Mouse (Mus musculus) midbrain, embryonic 16.5 days (tissue): ENCODE measurements at regions not wholly inside any gene's neighbourhood (a gene's known extent, or its start where the extent isn't known, plus 50 kb on each side); places are given as distances from the start of the nearest gene placed in this dataset.

Experiments
- ATAC-seq: fragments of 200-750 bp; cut with Nextera tagmentation; 2 replicates; pipeline ENCODE4 v1.8.0; 2017; ENCODE audit warnings: moderate TSS enrichment
- H3K27ac ChIP-seq: fragments of 300-500 bp; sonication (generic); 2 replicates; pipeline ENCODE4 v1.5.1; 2014; ENCODE audit warnings: mild to moderate bottlenecking, low read length, mixed read lengths
- H3K27me3 ChIP-seq: fragments of 300-500 bp; sonication (generic); 2 replicates; pipeline ENCODE4 v1.6.1; 2014; ENCODE audit warnings: low read depth, low read length, mixed read lengths; ENCODE audit not compliant: control insufficient read depth, insufficient read depth
- H3K36me3 ChIP-seq: fragments of 300-500 bp; sonication (generic); 2 replicates; pipeline ENCODE4 v1.6.1; 2014; ENCODE audit warnings: mild to moderate bottlenecking, low read length, moderate library complexity, mixed read lengths; ENCODE audit not compliant: control insufficient read depth, insufficient read depth
- H3K4me1 ChIP-seq: fragments of 300-500 bp; sonication (generic); 2 replicates; pipeline ENCODE4 v1.6.1; 2014; ENCODE audit warnings: mild to moderate bottlenecking, low read length, mixed read lengths; ENCODE audit not compliant: control insufficient read depth, insufficient read depth
- H3K4me2 ChIP-seq: fragments of 300-500 bp; sonication (generic); 2 replicates; pipeline ENCODE4 v1.6.1; 2014; ENCODE audit warnings: mild to moderate bottlenecking, low read length, mixed read lengths
- H3K4me3 ChIP-seq: fragments of 300-500 bp; sonication (generic); 2 replicates; pipeline ENCODE4 v1.5.1; 2014; ENCODE audit warnings: low read depth, mild to moderate bottlenecking, low read length, moderate library complexity, mixed read lengths
- H3K9ac ChIP-seq: fragments of 300-500 bp; sonication (generic); 2 replicates; pipeline ENCODE4 v1.6.1; 2014; ENCODE audit warnings: low read depth, low read length, mixed read lengths
- H3K9me3 ChIP-seq: fragments of 300-500 bp; sonication (generic); replicated peaks from 2 replicates; pipeline ENCODE4 v1.6.1; 2014; ENCODE audit warnings: mild to moderate bottlenecking, low read length, mixed read lengths; ENCODE audit not compliant: control insufficient read depth, poor library complexity, severe bottlenecking
- WGBS: fragments of 180-500 bp; shearing (Covaris S2); extraction: QIAGEN DNeasy Blood & Tissue Kit; methylation state at CpG from one replicate; pipeline ENCODE4 v1.1.7; 2014; 5-methylcytosine and 5-hydroxymethylcytosine counted together

DNA sequence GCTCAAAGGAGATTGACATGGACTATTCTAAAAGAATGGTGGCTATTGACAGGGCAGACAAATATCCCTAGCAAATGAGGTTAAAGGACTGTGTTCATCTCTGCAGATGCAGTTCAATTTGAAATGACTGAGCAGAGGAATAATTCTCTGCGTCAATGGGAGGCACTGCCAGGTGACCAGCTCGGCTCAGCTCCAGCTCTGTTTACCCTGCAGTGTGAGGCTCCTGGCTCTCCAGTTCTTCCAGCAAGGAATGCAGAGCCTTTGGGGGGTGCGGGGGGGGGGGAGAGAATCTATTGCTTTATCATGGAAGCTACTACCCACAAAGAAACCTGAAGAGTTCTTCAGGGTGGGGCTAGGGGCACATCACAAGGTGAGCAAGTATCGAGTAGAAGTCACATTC, 115.6 kb upstream of the Med14 start:
- H3K9me3 ChIP-seq: no peaks in the 10 kb centered on the region
- no peak overlapping the region for H3K4me3 ChIP-seq
- ATAC-seq: no peak
- 41% methylated on average over 4 of the region's 4 CpGs for WGBS
- H3K9ac ChIP-seq: no peak overlapping the region
- no peak overlapping the region for H3K27ac ChIP-seq
- H3K4me1 ChIP-seq: no peaks in the 10 kb centered on the region; the same call in 1 of the 2 replicates
- no peaks in the 10 kb centered on the region for H3K36me3 ChIP-seq
- no peak overlapping the region for H3K4me2 ChIP-seq
- no peaks in the 10 kb centered on the region for H3K27me3 ChIP-seq

DNA sequence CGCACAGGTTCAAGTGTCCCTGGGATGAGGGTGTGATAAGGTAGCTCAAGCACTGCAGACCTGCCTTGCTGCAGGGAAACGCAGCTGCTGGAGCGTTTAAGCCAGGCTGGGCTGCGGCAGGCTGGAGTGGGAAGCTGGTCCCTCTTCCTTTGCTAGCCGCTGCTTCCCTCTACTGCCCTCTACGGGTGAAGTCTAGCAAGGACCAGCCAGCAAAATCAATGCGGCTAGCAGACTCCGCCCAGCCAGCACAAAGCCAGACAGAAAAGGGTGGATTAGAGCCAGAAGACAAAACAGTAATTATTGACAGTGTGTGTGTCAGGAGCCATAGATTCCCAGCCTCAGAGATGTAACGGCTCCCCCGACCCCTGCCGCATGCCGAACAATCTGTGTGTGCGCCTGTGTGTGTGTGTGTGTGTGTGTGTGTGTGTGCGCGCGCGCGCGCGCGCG, 111.8 kb upstream of the Med14 start:
- Histone ChIP-seq H3K27me3 (no peaks in the 10 kb centered on the region), H3K4me2 (peak overlapping the region; percentile 47), H3K9me3 (no peaks in the 10 kb centered on the region), H3K9ac (peak overlapping the region; percentile 49), H3K27ac (peak overlapping the region; percentile 89), H3K36me3 (no peaks in the 10 kb centered on the region), H3K4me1 (no peaks in the 10 kb centered on the region), H3K4me3 (peak overlapping the region; percentile 25)
- WGBS: 39% methylated on average over 22 of the region's 22 CpGs
- peak; percentile 95 for ATAC-seq

DNA sequence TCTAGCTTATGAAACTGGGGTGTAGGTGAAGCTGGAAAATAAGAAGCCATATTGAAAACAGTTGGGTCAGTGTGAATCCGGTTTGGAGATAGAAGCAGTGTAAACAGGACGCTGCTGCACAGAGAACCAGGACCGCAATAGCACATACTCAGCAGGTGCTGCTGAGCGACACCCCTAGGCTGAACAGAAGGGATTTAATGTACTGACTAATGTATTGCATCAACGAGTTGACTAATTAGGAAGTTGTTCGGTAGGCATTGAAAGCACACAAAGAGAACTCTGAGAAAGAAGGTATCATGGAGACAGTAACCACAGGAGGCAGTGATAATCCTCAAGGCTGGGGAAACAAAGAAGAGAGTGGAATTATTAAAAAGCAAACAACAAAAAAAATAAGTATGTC, 111.4 kb upstream of the Med14 start:
- Histone ChIP-seq H3K9me3 (no peaks in the 10 kb centered on the region), H3K27ac (peak overlapping the region; percentile 89), H3K27me3 (no peaks in the 10 kb centered on the region), H3K4me2 (peak overlapping the region; percentile 47), H3K4me1 (no peaks in the 10 kb centered on the region), H3K36me3 (no peaks in the 10 kb centered on the region), H3K9ac (peak overlapping the region; percentile 49), H3K4me3 (peak overlapping the region; percentile 25)
- peak; percentile 82 for ATAC-seq
- 16% methylated on average over 6 of the region's 6 CpGs for WGBS

DNA sequence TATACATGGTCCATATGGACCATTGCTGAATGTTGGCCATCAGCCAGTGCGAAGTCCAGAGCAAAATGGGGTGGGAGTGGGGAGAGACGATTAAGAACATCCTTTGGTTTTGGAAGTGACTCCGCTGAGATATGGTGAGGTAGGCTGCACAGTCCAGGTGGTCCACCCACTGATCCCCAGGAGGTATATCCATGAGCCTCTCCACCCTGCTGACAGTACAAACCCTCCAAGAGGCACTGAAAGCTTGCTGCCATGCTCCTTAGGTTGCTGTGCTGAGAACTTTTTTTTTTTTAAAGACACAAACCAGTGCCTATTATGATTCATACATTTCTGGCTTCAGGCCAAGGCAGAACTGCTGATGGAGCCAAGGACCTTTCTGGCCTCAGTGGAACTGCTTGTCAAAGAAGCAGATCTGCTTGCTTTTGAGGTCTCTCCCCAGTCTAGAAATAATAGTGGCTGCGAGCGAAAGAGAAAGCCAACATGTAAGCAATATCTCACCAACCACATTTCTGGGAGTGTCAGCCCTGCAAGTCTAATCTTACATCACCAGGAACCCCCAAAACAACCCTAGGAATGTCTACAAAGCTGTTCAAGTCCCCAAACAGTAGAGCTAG, 105.1 kb upstream of the Med14 start:
- Histone ChIP-seq H3K4me1 (no peaks in the 10 kb centered on the region), H3K9ac (no peak overlapping the region), H3K36me3 (no peaks in the 10 kb centered on the region), H3K9me3 (no peaks in the 10 kb centered on the region), H3K4me3 (no peak overlapping the region), H3K4me2 (no peak overlapping the region), H3K27ac (no peak overlapping the region), H3K27me3 (no peaks in the 10 kb centered on the region)
- 91% methylated on average over 5 of the region's 5 CpGs for WGBS
- no peak for ATAC-seq

DNA sequence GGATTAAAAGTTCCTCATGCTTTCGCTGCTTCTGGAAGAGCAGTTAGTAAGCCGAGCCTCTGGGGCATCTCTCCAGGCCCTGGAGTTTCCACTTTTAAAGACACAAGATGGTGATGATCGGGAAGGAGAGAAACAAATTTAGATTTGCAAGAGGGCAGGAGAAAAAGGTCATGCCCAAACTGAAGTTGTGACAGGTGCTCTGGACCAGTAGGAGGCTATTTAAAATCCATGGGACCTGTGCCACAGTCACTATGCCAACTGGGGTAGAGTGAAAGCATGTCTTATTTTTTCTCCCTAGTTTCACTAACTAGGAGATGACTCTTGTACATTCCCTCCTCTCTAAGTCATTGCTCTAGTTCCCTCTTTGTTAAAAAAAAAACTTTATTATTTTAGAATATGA, 104.3 kb upstream of the Med14 start:
- no peaks in the 10 kb centered on the region for H3K36me3 ChIP-seq

DNA sequence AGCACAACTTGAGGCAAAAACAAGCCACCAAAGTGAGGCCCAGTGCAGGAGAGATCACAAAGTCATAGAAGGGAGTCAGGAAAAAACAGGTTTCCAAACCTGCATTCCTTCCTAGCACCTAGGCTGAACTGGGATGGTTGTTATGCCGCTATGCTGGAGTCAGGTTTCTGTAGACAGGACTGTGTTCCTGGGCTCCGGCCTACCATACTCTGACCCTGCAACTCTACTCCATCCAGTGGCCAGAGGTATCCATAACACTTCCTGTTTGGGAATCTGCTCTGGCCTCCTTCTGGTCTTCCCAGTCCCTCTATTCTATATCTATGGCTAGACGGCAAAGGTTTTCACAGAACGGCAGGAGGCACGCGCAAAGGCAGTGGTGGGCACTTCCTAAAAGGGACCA, 98.3 kb upstream of the Med14 start:
- no peaks in the 10 kb centered on the region for H3K27me3 ChIP-seq
- no peak for ATAC-seq
- H3K9ac ChIP-seq: no peak overlapping the region
- H3K4me2 ChIP-seq: no peak overlapping the region
- 73% methylated on average over 6 of the region's 6 CpGs for WGBS
- no peak overlapping the region for H3K4me3 ChIP-seq
- no peaks in the 10 kb centered on the region for H3K36me3 ChIP-seq
- H3K9me3 ChIP-seq: no peaks in the 10 kb centered on the region
- no peak overlapping the region for H3K27ac ChIP-seq
- peaks cover 14% of the 10 kb centered on the region for H3K4me1 ChIP-seq

More for the DNA sequence above, 104.3 kb upstream of the Med14 start:
- no peak overlapping the region for H3K4me3 ChIP-seq
- no peaks in the 10 kb centered on the region for H3K27me3 ChIP-seq
- H3K4me2 ChIP-seq: no peak overlapping the region
- WGBS: 89% methylated on average over 3 of the region's 3 CpGs
- H3K27ac ChIP-seq: no peak overlapping the region
- no peak overlapping the region for H3K9ac ChIP-seq
- ATAC-seq: no peak
- H3K4me1 ChIP-seq: no peaks in the 10 kb centered on the region
- H3K9me3 ChIP-seq: no peaks in the 10 kb centered on the region

DNA sequence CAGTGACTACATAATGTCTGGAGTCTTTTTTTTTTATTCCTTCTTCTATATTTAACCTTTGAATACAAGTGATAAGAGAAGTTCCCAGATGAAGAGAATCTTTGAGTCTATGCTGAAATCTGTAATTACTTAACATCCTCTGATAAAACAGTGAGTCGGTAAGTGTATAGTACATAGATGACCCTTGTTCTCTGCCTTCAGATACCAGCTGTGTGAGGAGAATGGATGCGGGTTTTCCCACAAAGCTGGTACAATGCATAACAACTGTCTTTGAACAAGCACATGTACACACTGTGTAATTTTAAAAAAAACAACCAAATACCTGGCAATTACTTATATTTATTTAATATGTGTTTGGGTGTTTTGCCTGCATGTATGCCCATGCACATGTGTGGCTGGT, 96.9 kb upstream of the Med14 start:
- WGBS: 33% methylated on average over 2 of the region's 2 CpGs
- peak overlapping the region; percentile 4; the same call in 1 of the 2 replicates for H3K4me2 ChIP-seq
- ATAC-seq: peak; percentile 18; the same call in 1 of the 2 replicates

DNA sequence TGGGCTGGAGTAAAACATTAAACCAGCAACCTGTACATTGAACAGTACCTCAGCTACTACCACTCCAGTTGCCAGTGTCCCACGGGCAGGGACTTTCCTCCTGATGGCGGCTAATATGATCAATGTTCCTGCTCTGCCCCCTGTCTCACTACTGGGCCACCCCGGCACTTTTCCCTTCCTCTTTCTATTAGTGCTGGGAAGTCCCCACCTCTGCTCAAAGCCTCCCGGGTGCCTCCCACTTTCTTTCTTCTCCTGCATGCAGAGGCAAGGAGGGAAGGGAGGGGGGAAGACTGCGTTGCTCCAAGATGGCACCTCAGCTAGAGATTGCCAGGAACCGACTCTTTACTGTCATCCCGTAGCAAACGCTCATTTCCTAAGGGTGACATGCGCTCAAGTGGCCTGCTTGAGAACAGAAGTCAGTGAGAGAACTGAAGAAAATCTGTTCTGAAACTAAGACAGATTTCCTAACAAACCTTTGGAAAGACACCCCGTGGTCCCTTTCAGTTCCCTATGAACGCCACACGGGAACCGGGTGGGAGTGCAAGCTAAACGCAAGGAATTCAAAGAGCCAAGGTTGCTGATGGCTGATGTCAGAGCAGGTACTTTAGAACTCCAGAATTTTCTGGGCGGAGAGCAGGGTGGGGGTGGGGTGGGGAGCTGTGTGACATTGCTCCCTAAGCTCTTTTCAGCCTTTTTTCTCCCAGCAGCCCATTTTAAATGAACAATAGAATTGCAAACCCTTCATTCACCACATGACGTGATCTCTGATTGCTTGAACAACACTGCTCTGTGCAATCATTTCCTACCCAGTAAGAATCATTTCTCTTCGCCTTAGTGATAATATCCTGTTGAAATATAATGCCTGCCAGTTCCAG, 96.2 kb upstream of the Med14 start:
- Histone ChIP-seq H3K4me2 (peak overlapping the region; percentile 53), H3K36me3 (no peaks in the 10 kb centered on the region), H3K9me3 (no peaks in the 10 kb centered on the region), H3K9ac (peak overlapping the region; percentile 38; the same call in 1 of the 2 replicates), H3K27me3 (no peaks in the 10 kb centered on the region), H3K4me3 (peak overlapping the region; percentile 26), H3K27ac (peak overlapping the region; percentile 91), H3K4me1 (peaks cover 14% of the 10 kb centered on the region)
- peak; percentile 76 for ATAC-seq
- 21% methylated on average over 17 of the region's 17 CpGs for WGBS

More for the DNA sequence above, 96.9 kb upstream of the Med14 start:
- H3K4me3 ChIP-seq: no peak overlapping the region
- peaks cover 14% of the 10 kb centered on the region for H3K4me1 ChIP-seq
- H3K36me3 ChIP-seq: no peaks in the 10 kb centered on the region
- H3K9me3 ChIP-seq: no peaks in the 10 kb centered on the region
- H3K9ac ChIP-seq: no peak overlapping the region
- no peaks in the 10 kb centered on the region for H3K27me3 ChIP-seq
- H3K27ac ChIP-seq: peak overlapping the region; percentile 91

DNA sequence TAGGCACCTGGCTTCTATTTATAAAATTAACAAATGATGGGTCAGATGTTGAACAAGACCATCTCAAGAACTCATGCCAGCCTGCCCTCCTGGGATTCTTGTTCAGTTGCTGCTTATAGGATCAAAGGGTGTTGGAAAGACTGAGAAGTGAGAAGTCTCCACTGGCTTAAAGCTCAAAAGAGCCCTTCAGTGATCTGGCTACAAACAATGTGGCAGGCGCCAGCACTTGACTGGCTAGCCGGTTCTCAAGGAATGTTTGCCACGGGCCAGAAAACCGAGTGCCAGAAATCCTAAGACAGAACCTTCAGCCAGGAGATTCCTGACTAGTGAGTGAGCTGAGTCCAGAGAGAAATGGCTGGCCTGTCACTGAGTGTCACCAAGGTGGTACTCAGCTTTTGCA, 93.6 kb upstream of the Med14 start:
- Histone ChIP-seq H3K4me2 (no peak overlapping the region), H3K9ac (no peak overlapping the region), H3K4me1 (peaks cover 14% of the 10 kb centered on the region), H3K9me3 (no peaks in the 10 kb centered on the region), H3K36me3 (no peaks in the 10 kb centered on the region), H3K27ac (no peak overlapping the region), H3K27me3 (no peaks in the 10 kb centered on the region), H3K4me3 (no peak overlapping the region)
- 57% methylated on average over 4 of the region's 4 CpGs for WGBS
- no peak for ATAC-seq
